Mouse (Mus musculus) embryonic facial prominence, embryonic 14.5 days (tissue): ENCODE data around the gene Arl16. TPM values are rescaled to one million over a fixed set of nuclear protein-coding genes. Genes with fewer than 3 reads are reported as not detected.
A peak's percentile ranks its signal among the peaks of the same experiment; 100 is the strongest.

Experiments used
- ATAC-seq: fragments of 200-750 bp; cut with Nextera tagmentation; 2 replicates; pipeline ENCODE4 v1.8.0; 2017; ENCODE audit warnings: low read depth, moderate number of reproducible peaks, moderate TSS enrichment
- DNase-seq: peaks from one replicate; pipeline ENCODE4 v3.0.0-alpha.2; 2015; ENCODE audit warnings: low spot score
- H3K27ac ChIP-seq: fragments of 300-500 bp; sonication (generic); replicated peaks from 2 replicates; pipeline ENCODE4 v1.5.1; 2014; ENCODE audit warnings: low read depth, mild to moderate bottlenecking, low read length, moderate library complexity
- H3K27me3 ChIP-seq: fragments of 300-500 bp; sonication (generic); replicated peaks from 2 replicates; pipeline ENCODE4 v1.6.1; 2014; ENCODE audit warnings: low read length; ENCODE audit not compliant: control insufficient read depth, insufficient read depth
- H3K36me3 ChIP-seq: fragments of 300-500 bp; sonication (generic); 2 replicates; pipeline ENCODE4 v1.6.1; 2014; ENCODE audit warnings: low read length, mixed read lengths; ENCODE audit not compliant: control insufficient read depth, insufficient read depth
- H3K4me1 ChIP-seq: fragments of 300-500 bp; sonication (generic); 2 replicates; pipeline ENCODE4 v1.6.1; 2014; ENCODE audit warnings: antibody characterized with exemption, low read length; ENCODE audit not compliant: control insufficient read depth, insufficient read depth
- H3K4me2 ChIP-seq: fragments of 300-500 bp; sonication (generic); 2 replicates; pipeline ENCODE4 v1.6.1; 2014; ENCODE audit warnings: low read depth, mild to moderate bottlenecking, low read length, moderate library complexity, mixed read lengths
- H3K4me3 ChIP-seq: fragments of 300-500 bp; sonication (generic); 2 replicates; pipeline ENCODE4 v1.5.1; 2014; ENCODE audit warnings: low read depth, mild to moderate bottlenecking, low read length
- H3K9ac ChIP-seq: fragments of 300-500 bp; sonication (generic); 2 replicates; pipeline ENCODE4 v1.6.1; 2014; ENCODE audit warnings: low read depth, mild to moderate bottlenecking, low read length, moderate library complexity, mixed read lengths
- H3K9me3 ChIP-seq: fragments of 300-500 bp; sonication (generic); 2 replicates; pipeline ENCODE4 v1.6.1; 2016; ENCODE audit warnings: low read length; ENCODE audit not compliant: control insufficient read depth
- WGBS: fragments of 180-500 bp; shearing (Covaris S2); extraction: QIAGEN DNeasy Blood & Tissue Kit; methylation state at CpG from one replicate; pipeline ENCODE4 v1.1.7; 2014; 5-methylcytosine and 5-hydroxymethylcytosine counted together
- polyA plus RNA-seq: library from polyadenylated mRNA; unstranded; fragments of >200 nt; fragmentation: Nextera tagmentation; extraction: Ambion mirVana; gene quantifications from 2 replicates; pipeline ENCODE4 v1.2.1, GENCODE M21; 2014

Arl16 gene
- polyA plus RNA-seq, 1 experiment from 2014 or later: 43.2 TPM

GRCm38 (mm10) chr11:120507611-120508289, 40.3 kb upstream of the Arl16 start:
- Histone ChIP-seq H3K27ac (no peak overlapping the region; the same call in 1 of the 2 replicates), H3K27me3 (no peaks in the 10 kb centered on the region), H3K4me3 (no peak overlapping the region), H3K36me3 (no peaks in the 10 kb centered on the region), H3K9me3 (no peaks in the 10 kb centered on the region), H3K4me2 (no peak overlapping the region), H3K4me1 (peaks cover 9% of the 10 kb centered on the region), H3K9ac (no peak overlapping the region)
- WGBS: 74% methylated on average over 13 of the region's 13 CpGs
- peak; percentile 65 for DNase-seq
- peak; percentile 53; the same call in 1 of the 2 replicates for ATAC-seq

- peak; percentile 57 for DNase-seq
- peak; percentile 47; the same call in 1 of the 2 replicates for ATAC-seq
- H3K27ac ChIP-seq: no peak overlapping the region
- H3K9ac ChIP-seq: no peak overlapping the region
- H3K9me3 ChIP-seq: no peaks in the 10 kb centered on the region
- WGBS: 60% methylated on average over 4 of the region's 4 CpGs
- no peak overlapping the region for H3K4me3 ChIP-seq
- H3K4me2 ChIP-seq: no peak overlapping the region
- no peaks in the 10 kb centered on the region for H3K27me3 ChIP-seq
- H3K36me3 ChIP-seq: no peaks in the 10 kb centered on the region
- peaks cover 9% of the 10 kb centered on the region for H3K4me1 ChIP-seq
Measured at GRCm38 (mm10) chr11:120506899-120507298, 39.5 kb upstream of the Arl16 start.

GRCm38 (mm10) chr11:120505661-120506060, 38.3 kb upstream of the Arl16 start:
- Histone ChIP-seq H3K9ac (no peak overlapping the region), H3K4me1 (peaks cover 7% of the 10 kb centered on the region), H3K36me3 (no peaks in the 10 kb centered on the region), H3K9me3 (no peaks in the 10 kb centered on the region), H3K4me2 (no peak overlapping the region), H3K27me3 (no peaks in the 10 kb centered on the region), H3K27ac (no peak overlapping the region), H3K4me3 (no peak overlapping the region)
- WGBS: 76% methylated on average over 3 of the region's 3 CpGs
- DNase-seq (no peak), ATAC-seq (no peak)

- Histone ChIP-seq H3K27ac (no peak overlapping the region), H3K4me1 (no peaks in the 10 kb centered on the region), H3K9me3 (no peaks in the 10 kb centered on the region), H3K9ac (no peak overlapping the region), H3K4me3 (no peak overlapping the region), H3K36me3 (peaks cover 21% of the 10 kb centered on the region), H3K4me2 (no peak overlapping the region), H3K27me3 (no peaks in the 10 kb centered on the region)
- no peak for DNase-seq
- ATAC-seq: no peak
- WGBS: 88% methylated on average over 4 of the region's 4 CpGs
Measured at GRCm38 (mm10) chr11:120501701-120502100, 34.3 kb upstream of the Arl16 start.

- H3K9ac ChIP-seq: no peak overlapping the region
- no peaks in the 10 kb centered on the region for H3K4me1 ChIP-seq
- H3K27ac ChIP-seq: no peak overlapping the region
- peaks cover 27% of the 10 kb centered on the region for H3K36me3 ChIP-seq
- 55% methylated on average over 6 of the region's 6 CpGs for WGBS
- H3K9me3 ChIP-seq: no peaks in the 10 kb centered on the region
- H3K4me3 ChIP-seq: no peak overlapping the region
- no peak overlapping the region for H3K4me2 ChIP-seq
- DNase-seq (no peak), ATAC-seq (no peak)
- H3K27me3 ChIP-seq: no peaks in the 10 kb centered on the region
Measured at GRCm38 (mm10) chr11:120501018-120501417, 33.6 kb upstream of the Arl16 start.

- H3K4me2 ChIP-seq: no peak overlapping the region
- H3K9ac ChIP-seq: peak overlapping the region; percentile 31; the same call in 1 of the 2 replicates
- ATAC-seq: peak; percentile 24; the same call in 1 of the 2 replicates
- no peaks in the 10 kb centered on the region for H3K4me1 ChIP-seq
- peaks cover 33% of the 10 kb centered on the region for H3K36me3 ChIP-seq
- 29% methylated on average over 3 of the region's 3 CpGs for WGBS
- no peak for DNase-seq
- H3K4me3 ChIP-seq: no peak overlapping the region
- no peaks in the 10 kb centered on the region for H3K9me3 ChIP-seq
- H3K27ac ChIP-seq: no peak overlapping the region
- no peaks in the 10 kb centered on the region for H3K27me3 ChIP-seq
Measured at GRCm38 (mm10) chr11:120500357-120500756, 33.0 kb upstream of the Arl16 start.

- Histone ChIP-seq H3K9ac (no peak overlapping the region), H3K4me3 (no peak overlapping the region), H3K36me3 (peaks cover 38% of the 10 kb centered on the region), H3K9me3 (no peaks in the 10 kb centered on the region), H3K27me3 (no peaks in the 10 kb centered on the region), H3K4me2 (no peak overlapping the region), H3K27ac (no peak overlapping the region), H3K4me1 (no peaks in the 10 kb centered on the region)
- 78% methylated on average over 6 of the region's 6 CpGs for WGBS
- ATAC-seq: no peak
- no peak for DNase-seq
Measured at GRCm38 (mm10) chr11:120499894-120500293, 32.5 kb upstream of the Arl16 start.

- H3K27ac ChIP-seq: no peak overlapping the region
- H3K4me3 ChIP-seq: no peak overlapping the region
- H3K36me3 ChIP-seq: peaks cover 46% of the 10 kb centered on the region
- ATAC-seq (no peak), DNase-seq (no peak)
- H3K27me3 ChIP-seq: no peaks in the 10 kb centered on the region
- 0 out of 2 replicates have a peak overlapping the region, but pooled peaks have one; percentile 25 for H3K9ac ChIP-seq
- 91% methylated on average over 5 of the region's 5 CpGs for WGBS
- H3K9me3 ChIP-seq: no peaks in the 10 kb centered on the region
- no peaks in the 10 kb centered on the region for H3K4me1 ChIP-seq
- no peak overlapping the region for H3K4me2 ChIP-seq
Measured at GRCm38 (mm10) chr11:120498891-120499290, 31.5 kb upstream of the Arl16 start.

GRCm38 (mm10) chr11:120498226-120498625, 30.8 kb upstream of the Arl16 start:
- peaks cover 46% of the 10 kb centered on the region for H3K36me3 ChIP-seq
- 94% methylated on average over 12 of the region's 12 CpGs for WGBS

More at GRCm38 (mm10) chr11:120498226-120498625, 30.8 kb upstream of the Arl16 start:
- no peak overlapping the region for H3K9ac ChIP-seq
- H3K4me2 ChIP-seq: no peak overlapping the region
- peaks cover 6% of the 10 kb centered on the region for H3K4me1 ChIP-seq
- DNase-seq (no peak), ATAC-seq (no peak)
- H3K4me3 ChIP-seq: no peak overlapping the region
- no peak overlapping the region for H3K27ac ChIP-seq
- H3K27me3 ChIP-seq: no peaks in the 10 kb centered on the region
- H3K9me3 ChIP-seq: no peaks in the 10 kb centered on the region
